Mouse (Mus musculus) brain, adult 2 months (tissue): Measurements from ENCODE around the gene Lrrn4cl.
A peak's percentile ranks its signal among the peaks of the same experiment; 100 is the strongest.
"Not testable (repeated sequence)": the region's sequence is repeated elsewhere in the genome, so short reads cannot be mapped to it uniquely, and the experiment has no call there.

Source experiments
- DNase-seq: peaks from one replicate; pipeline ENCODE4 v3.0.0; 2011; ENCODE audit warnings: low read depth, low spot score

Lrrn4cl gene

DNA sequence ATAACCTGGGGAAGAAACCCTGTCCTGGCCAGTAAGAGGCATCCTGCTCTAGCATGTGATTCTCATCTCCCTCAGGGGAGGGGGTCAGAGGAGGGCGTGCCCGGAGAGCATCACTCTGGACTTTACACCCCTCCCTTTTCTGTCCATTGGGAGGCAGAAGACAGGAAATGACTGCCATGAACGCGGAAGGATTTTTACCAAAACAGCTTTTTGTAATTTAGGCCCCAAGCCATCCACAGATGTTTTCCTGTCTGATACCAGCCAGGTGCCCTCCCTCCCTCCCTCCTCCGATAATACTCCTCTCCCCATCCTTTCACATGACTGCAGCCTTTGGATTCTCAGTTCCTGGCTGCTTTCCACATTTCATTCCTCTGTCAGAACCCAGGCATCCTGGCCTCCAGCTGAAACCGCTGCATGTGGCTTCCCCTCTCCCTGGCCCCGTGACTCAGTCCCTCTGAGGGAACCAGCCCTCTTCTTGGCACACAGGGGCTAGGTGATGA lies at the start of gene Lrrn4cl:
TSS of gene Lrrn4cl (plus strand) at position 367 of the 500 bp plus-strand sequence.
- DNase-seq = peak; percentile 75

DNA sequence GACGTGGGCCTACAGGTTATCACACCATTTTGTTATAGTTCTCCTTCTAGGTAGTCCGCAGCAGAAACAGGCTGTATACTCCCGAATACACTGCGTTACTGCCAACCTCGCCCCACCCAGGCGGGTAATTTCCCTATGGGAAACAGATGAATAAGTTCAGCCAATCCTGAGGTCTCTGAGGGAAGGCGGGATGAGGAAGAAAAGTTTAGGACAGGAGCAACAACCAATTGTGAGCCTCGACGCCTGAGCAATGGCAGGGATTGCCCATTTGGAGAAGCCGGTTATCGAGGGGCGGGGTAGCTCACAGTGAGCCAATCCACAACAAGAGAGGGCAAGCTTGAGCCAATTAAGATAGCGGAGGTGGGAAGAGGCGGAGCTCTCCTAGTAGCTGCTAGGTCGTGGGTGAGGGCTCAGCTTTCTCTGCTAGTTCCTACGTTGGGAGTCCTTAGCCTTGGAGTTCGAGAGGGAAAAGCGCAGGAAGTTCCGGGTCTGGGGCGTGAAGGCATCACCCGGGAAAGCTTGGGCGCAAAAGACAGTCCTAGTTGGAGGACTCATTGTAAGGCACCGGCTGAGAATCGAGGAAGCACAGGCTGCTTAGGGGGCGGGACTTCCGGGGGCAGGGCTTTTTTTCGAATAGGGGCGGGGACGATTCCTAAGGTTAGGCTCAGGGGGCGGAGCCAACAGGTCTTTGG lies 48.3 kb upstream of the Lrrn4cl start, which contains the start of gene Zbtb3:
TSS of gene Zbtb3 (plus strand) at position 426 of the 692 bp plus-strand sequence.
- peak; percentile 100 for DNase-seq

DNA sequence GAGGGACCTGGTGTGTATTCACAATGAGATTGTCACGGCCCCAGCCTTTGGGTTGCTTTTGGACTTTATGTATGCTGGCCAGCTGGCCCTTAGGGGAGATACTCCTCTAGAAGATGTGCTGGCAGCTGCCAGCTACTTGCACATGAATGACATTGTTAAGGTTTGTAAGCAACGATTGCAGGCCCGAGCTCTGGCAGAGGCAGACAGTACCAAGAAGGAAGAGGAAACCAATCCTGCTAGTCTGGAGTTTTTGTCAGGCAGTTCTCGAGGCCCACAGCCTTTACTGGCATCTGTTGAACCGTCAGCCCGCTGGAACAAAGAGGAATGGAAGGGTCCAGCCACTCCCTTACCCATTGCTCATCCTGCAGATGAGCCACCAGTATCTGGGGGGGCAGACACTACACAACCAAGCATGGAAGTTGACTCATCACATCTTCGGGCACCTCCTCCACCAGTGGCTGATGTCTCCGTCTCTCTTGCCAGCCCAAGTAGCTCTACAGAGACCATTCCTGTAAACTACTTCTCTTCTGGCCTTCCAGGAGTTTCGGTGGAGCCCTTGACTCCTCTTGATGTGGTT lies 47.3 kb upstream of the Lrrn4cl start:
- peak; percentile 48 for DNase-seq

DNA sequence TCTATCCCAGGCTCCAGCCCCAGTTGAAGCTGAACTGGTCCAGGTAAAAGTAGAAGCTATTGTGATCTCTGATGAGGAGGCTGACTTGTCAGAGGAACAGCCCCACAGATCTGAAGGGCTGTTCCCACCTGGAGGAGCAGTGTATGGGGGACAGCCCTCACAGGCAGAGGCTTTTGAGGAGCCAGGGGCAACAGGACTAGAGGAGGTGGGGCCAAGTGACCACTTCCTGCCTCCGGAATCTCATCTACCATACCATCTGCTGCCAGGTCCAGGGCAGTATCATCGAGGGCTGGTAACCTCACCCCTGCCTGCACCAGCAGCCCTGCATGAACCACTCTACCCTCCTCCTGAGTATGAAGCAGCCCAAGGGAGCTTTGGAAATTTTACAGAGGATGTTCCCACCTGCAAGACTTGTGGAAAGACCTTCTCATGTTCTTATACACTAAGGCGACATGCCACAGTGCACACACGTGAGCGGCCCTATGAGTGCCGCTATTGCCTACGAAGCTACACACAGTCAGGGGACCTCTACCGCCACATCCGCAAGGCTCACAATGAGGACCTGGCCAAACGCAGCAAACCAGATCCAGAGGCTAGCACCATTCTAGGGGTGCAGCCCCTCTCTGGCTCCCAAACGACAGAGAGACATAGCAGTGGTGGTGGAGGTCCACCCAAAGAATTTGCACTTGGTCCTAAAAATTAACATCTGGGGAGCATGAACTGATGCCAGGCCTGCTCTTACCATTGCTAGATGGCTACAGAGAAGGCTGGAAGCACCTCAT lies 46.5 kb upstream of the Lrrn4cl start:
- no peak for DNase-seq

DNA sequence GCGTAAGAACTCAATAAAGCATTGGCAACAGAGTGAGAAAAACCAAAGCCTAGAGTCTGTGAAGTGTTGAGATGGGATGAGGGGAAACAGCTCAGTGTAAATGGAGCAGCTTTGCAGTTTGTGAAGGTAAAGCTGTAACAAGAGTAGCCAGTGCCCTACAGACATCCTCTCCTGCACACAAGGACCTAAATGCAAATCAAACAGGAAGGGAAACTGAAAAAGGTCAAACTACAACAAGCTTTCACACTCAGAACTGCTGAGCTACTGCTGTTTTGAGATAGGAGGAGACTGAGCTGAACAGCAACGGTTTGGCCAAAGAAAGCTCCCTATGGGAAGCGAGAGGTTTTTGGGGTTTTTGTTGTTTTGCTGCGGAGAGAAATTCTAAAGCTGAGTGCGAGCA lies 43.8 kb upstream of the Lrrn4cl start:
- DNase-seq = no peak

DNA sequence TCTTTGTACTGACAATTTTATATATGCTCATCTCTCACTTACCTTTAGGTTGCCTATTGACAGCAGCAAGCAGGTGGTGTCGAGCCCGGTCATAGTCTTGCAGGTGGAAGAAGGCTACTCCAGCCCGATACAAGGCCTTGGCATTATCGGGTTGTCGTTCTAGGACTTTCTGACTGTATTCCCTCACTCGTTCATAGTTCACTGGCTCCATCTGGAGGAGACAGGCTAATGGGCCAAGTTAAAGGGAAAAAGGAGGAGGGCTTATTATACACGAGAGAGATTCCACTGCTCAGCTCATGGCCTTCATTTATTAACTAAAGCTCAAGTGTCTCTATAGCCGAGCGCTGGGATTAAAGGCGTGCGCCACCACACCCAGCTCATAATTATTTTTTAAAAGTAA lies 34.8 kb upstream of the Lrrn4cl start:
- peak; percentile 54 for DNase-seq

DNA sequence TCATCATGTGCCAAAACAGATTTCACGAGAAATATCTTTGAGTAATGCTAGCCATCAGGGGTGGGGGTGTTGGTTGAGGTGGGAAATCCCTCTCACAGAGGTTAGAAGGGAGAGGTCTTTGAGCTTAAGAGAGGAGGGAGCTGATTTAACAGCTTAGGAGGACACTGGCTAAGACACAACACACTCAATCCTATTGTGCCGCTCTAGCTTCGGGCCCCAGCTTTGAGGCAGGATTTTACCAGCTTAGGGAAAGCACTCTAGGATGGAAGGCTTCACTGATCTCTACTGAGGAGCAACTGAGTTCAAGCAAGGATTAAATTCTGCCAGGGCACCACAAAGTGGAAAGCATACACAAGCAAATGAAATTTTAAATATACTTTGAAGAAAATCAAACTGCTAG lies 33.6 kb upstream of the Lrrn4cl start:
- DNase-seq = no peak

DNA sequence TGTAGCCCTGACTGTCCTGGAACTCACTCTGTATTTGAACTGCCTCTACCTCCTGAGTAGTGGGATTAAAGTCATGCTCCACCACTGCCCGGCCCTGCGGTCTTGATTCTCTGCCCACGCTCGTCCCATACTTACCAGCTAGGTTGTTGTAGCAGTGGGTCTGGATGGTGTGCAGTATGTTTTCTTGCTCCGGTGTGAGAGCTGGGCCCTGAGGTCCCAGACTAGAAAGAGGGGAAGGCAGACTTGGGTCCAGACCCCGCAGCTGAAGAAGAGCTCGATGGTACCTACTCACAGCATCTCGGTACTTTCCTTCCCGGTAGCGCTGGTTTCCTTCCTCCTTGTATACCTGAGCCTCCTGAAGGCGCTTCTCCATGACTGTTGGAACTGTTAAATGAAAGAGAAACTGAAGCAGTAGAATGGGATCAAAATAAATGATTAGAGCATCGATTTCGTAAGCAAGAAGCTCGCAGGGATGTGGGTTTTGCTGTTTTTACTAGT lies 32.2 kb upstream of the Lrrn4cl start:
- DNase-seq = no peak

DNA sequence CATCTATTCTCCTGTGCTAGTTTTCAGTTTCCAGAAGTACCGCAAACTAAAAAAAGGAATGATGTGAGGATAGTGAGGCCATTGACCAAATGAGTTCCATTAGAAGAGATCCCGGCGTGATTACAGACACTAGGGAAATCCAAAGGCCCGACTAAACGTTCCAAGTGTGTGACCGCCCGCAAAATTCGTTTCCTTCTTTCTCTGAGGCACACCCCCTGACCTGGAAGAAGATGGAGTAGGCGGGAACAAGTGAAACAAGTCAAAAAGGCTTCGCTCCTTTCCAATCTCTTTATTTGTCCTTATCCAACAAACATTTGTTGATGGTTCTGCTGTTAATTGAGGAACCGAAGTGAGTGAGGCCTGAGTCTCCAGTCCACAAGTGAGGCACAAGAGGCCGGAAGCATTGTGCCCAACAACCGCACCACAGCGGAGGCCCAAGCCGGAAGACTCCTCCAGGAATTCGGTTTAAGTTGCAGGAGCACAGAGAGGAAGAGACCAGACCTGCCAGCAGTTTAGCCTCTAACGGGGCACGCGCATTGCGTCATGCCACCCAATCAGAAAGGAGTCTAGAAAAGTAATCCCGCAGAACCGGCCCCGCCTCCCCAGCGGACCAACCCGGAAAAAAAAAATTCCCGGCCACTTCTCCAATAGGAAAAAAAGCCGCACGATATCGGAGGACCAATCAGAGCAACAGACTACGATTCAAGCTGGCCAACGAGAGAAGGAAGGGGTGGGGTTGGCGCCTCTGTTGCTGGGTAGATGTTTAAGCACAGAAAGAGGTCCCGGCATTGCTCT lies 31.6 kb upstream of the Lrrn4cl start, which contains the start of gene Ttc9c:
TSS of gene Ttc9c (minus strand) at position 533 of the 795 bp plus-strand sequence.
- peak; percentile 100 for DNase-seq

DNA sequence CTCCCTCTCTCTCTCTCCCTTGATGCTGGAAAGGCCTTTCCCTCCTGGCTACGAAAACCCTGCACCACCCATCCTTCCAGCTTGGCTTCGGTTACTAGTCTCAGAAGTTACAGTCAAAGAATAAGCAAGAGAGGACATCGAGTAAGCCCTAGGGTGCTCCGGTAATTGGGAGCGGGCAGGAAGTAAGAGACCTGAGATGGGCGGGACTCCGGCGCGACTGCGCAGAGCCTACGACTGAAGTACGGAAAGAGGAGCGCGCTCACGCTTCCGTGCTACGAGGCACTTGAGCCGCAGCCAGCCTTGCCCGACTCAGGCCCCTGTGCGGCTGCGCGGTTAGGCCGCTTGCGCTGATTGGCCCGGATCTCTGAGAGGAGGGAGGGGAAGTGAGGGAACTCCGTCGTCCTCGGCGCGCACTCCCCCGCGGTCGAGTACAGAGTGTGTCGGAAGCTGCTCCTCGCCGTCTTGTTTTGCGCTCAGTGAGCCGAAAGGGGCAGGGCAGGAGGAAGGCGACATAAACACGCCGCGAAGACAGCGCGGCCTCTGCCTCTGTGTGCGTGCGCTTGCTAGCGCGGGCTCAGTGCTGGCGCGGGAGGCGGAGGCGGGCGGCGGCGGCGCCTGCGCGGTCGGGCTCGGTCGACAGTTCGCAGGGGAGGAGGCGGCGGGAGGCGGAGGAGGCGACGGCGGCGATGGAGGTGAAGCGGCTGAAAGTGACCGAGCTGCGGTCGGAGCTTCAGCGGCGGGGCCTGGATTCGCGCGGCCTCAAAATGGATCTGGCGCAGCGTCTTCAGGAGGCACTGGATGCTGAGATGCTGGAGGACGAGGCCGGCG lies 30.8 kb upstream of the Lrrn4cl start, which contains the start of gene Hnrnpul2:
TSS of gene Hnrnpul2 (plus strand) at position 415 of the 828 bp plus-strand sequence.
- peak; percentile 100 for DNase-seq

DNA sequence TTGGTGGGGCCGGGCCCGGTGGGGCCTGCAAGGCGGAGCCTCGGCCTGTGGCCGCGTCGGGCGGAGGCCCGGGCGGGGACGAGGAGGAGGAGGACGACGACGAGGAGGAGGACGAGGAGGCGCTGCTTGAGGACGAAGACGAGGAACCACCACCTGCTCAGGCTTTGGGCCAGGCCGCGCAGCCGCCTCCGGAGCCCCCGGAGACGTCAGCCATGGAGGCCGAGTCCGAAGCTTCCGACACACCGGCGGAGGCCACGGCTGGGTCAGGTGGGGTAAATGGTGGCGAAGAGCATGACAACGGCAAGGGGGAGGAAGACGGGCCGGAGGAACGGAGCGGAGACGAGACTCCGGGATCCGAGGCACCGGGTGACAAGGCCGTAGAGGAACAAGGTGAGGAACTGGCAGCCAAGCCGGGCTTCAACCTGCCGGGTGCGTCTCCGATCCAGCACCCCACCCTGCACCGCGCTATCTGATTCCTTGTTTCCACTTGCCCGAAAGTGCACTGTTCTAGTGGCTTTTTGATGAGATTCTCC lies 30.1 kb upstream of the Lrrn4cl start:
- DNase-seq = no peak

DNA sequence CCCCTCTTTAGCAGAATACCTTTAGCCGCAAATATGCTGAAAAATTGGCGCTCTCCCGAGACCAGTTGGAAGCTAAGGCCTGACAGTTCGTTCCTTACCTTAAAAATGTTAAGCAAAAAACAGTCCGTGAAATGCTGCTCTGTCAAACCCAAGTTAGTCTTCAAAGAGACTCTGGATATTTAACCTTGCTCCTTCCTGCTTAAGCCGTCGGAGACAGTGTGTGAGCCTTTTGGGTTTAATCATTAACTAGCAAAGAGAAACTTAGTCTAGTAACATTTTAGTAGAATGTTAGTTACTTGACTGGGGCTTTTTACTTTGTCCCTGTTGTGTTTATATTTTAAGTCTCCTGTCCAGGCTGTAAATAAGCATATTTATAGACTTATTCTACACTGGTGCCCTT lies 29.4 kb upstream of the Lrrn4cl start:
- DNase-seq = no peak

DNA sequence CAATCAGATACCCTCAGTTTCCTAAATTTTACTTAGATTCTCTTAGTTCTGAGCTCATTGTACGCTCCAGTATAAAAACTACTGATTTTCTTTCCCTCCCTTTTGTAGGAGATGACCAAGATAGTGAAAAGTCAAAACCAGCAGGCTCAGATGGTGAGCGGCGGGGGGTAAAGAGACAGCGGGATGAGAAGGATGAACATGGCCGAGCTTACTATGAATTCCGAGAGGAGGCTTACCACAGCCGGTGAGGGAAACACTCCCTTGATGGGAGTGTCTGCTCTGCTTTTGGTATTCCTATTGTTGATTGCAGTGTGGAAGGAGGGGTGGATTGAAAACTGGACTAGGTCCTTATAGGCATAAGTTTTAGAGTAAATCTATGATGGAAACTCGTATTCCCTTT lies 27.9 kb upstream of the Lrrn4cl start:
- peak; percentile 67 for DNase-seq

DNA sequence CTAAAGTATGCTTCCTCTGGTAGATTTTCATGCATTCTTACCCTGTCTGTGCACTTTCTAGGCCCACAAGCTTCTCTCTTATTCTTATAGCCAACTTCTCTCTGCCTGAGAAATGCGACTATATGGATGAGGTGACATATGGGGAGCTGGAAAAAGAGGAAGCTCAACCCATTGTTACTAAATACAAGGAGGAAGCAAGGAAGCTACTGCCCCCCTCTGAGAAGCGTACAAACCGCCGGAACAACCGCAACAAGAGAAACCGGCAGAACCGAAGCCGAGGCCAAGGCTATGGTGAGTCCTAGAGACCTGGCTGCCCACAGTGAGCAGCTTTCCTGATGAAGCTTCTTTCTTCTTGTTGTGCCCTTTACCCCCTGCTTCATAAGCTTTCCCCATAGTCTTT lies 20.9 kb upstream of the Lrrn4cl start, which contains the start of gene AC129217.1:
TSS of gene AC129217.1 (plus strand) at position 114 of the 400 bp plus-strand sequence.
- DNase-seq = no peak

DNA sequence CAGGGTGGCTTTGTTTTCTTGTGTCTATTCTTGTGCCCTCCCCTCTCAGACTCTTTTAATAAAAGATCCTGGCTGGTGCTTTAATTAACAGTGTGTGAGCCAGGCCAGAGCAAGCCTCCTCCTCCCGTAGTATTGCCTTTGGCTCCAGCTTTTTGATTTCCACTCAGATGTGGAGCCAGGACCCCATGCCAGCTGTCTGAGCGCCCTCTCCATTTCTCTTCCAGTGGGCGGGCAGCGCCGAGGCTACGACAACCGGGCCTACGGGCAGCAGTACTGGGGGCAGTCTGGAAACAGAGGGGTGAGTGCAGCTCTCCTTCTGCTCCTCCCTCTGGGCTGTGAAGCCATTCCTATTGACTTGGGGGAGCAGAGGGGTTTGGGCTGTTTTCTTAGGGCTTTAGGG lies 19.9 kb upstream of the Lrrn4cl start:
- DNase-seq = no peak

DNA sequence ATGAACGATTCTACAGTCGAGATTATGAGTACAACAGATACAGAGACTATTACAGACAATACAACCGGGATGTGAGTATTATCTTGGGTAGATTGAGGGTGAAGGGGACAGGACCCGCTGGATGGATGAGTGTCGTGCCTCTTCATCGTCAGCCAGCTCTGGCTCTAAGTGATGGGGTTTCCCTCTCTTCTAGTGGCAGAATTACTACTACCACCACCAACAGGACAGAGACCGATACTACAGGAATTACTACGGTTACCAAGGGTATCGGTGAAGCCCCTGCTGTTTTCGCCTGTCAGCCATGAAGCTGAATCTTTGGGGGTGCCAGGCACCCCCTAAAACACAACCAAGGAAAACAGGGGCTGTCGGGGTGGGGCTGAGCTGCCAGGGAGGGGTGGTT lies 19.3 kb upstream of the Lrrn4cl start:
- no peak for DNase-seq

DNA sequence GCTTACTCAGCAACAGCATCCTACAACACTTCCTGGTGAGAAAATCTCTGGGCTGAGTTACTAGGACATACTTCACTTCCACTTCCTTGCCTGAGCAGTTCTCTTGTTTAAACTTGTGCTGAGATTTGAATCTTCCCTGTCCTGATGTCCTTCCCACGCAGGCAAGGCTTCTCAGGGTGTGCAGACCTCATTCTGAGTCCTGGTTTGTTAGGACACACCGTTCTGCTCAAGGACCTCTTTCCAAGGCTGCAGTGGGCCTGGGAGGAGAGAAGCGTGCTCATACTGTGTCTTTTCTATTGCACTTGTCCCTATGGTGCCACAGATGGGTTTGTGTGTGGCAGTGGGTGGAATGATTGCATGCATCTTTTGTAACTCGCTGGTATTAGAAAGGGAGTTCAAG lies 17.6 kb upstream of the Lrrn4cl start:
- DNase-seq = no peak

DNA sequence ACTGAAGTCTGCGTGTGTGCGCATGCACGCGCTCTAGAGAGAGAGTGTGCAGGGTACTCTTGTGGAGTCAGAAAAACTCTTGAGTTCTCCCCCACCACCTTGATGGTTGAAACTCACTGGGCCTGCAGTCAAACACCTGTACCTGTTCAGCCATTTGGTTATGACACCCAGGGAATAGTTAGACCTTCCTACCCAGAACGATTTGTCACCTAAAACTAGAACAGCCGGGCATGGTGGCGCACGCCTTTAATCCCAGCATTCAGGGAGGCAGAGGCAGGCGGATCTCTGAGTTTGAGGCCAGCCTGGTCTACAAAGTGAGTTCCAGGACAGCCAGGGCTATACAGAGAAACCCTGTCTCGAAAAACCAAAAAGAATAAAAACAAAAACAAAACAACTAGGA lies 14.2 kb upstream of the Lrrn4cl start:
- not testable (repeated sequence) for DNase-seq

DNA sequence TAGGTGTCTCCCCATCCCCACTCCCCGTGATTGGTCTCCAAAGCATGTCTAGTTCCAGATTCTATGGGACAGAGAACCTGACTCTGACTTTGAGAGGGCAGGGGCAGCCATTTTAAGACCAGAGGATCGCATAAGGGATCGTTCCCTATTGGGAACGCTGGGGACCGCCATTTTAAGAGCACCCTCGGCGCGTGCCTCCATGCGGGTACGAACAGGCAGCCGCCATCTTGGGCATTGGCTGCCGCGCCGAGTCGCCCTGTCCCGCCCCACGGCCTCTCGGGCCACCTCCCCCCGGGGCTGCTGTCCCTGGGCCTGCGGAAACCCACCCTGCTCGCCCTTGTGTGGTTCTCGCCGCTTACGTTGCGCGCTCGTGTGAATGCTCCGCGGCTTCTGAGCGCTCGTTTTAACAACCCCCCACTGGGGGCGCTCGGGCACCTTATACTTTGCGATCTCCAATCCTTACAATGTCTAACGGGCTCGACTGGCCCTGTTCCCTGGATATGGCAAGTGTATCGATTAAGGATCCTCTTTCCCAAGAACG lies 13.2 kb upstream of the Lrrn4cl start, which contains the start of gene Bscl2:
TSS of gene Bscl2 (plus strand) at position 217 of the 541 bp plus-strand sequence.
- peak; percentile 92 for DNase-seq
